Mouse (Mus musculus) small intestine, adult 2 months (tissue): ENCODE data around the gene Treml1. TPM values are rescaled to one million over a fixed set of nuclear protein-coding genes. Genes with fewer than 3 reads are reported as not detected.

Experiments used
- H3K27ac ChIP-seq: fragments of 200-500 bp; 2 replicates; pipeline ENCODE4 v1.5.1; 2012; ENCODE audit warnings: low read depth, low read length, control low read depth, inconsistent platforms; ENCODE audit not compliant: insufficient read depth
- H3K27me3 ChIP-seq: fragments of 200-500 bp; 2 replicates; pipeline ENCODE4 v1.6.1; 2012; ENCODE audit warnings: mild to moderate bottlenecking, moderate library complexity, low read length, inconsistent platforms; ENCODE audit not compliant: control insufficient read depth, insufficient read depth
- H3K36me3 ChIP-seq: fragments of 200-500 bp; 2 replicates; pipeline ENCODE4 v1.6.1; 2012; ENCODE audit warnings: mild to moderate bottlenecking, low read length, control low read depth, inconsistent platforms; ENCODE audit not compliant: control insufficient read depth, insufficient read depth
- H3K4me1 ChIP-seq: fragments of 200-500 bp; 2 replicates; pipeline ENCODE4 v1.6.1; 2012; ENCODE audit warnings: low read length, inconsistent platforms, mixed read lengths; ENCODE audit not compliant: control insufficient read depth, insufficient read depth, insufficient read length
- H3K4me3 ChIP-seq: fragments of 200-500 bp; 2 replicates; pipeline ENCODE4 v1.5.1; 2012; ENCODE audit warnings: low read depth, mild to moderate bottlenecking, control low read depth, inconsistent platforms, low read length, moderate library complexity
- CTCF ChIP-seq: fragments of 200-500 bp; IDR thresholded peaks from 2 replicates; pipeline ENCODE4 v1.5.1; 2012; ENCODE audit warnings: low read depth, mild to moderate bottlenecking, control low read depth, inconsistent platforms, low read length, moderate library complexity, mixed read lengths; ENCODE audit not compliant: insufficient replicate concordance, insufficient read length; ENCODE audit errors: extremely low read depth
- POLR2A ChIP-seq: fragments of 200-500 bp; IDR thresholded peaks from 2 replicates; pipeline ENCODE4 v1.6.1; 2012; ENCODE audit warnings: low read depth, mild to moderate bottlenecking, control low read depth, inconsistent platforms, low read length, moderate library complexity
- whole genome bisulfite sequencing: fragments of 180-500 bp; shearing (Covaris S2); methylation state at CpG from one replicate; pipeline ENCODE4 v1.1.7; 2018; 5-methylcytosine and 5-hydroxymethylcytosine counted together
- polyA plus RNA-seq: library from polyadenylated mRNA; depleted of rRNA; stranded (reverse); fragments of >200 nt; gene quantifications from 2 replicates; pipeline ENCODE4 v1.2.3, GENCODE M21; 2012

The Treml1 gene
- polyA plus RNA-seq, 1 experiment: not detected

GRCm38 (mm10) chr17:48392616-48393015 is 32.9 kb downstream of the Treml1 start:
- Histone ChIP-seq H3K27me3 (no peaks in the 10 kb centered on the region), H3K36me3 (peaks cover 69% of the 10 kb centered on the region), H3K4me3 (no peak overlapping the region), H3K27ac (peak overlapping the region; percentile 80; the same call in 1 of the 2 replicates), H3K4me1 (peaks cover 18% of the 10 kb centered on the region)
- WGBS: 89% methylated on average over 3 of the region's 3 CpGs
- TF ChIP-seq CTCF (no peak), POLR2A (no peak)

- H3K36me3 ChIP-seq: peaks cover 21% of the 10 kb centered on the region
- H3K4me3 ChIP-seq: no peak overlapping the region
- no peaks in the 10 kb centered on the region for H3K27me3 ChIP-seq
- no peak for TF ChIP-seq CTCF
- no peak for TF ChIP-seq POLR2A
- H3K27ac ChIP-seq: no peak overlapping the region
- WGBS: 74% methylated on average over 4 of the region's 4 CpGs
- H3K4me1 ChIP-seq: peaks cover 5% of the 10 kb centered on the region; the same call in 1 of the 2 replicates
Observed at GRCm38 (mm10) chr17:48401710-48402109, 42.0 kb downstream of the Treml1 start.

- Histone ChIP-seq H3K4me3 (no peak overlapping the region), H3K36me3 (peaks cover 21% of the 10 kb centered on the region), H3K27ac (no peak overlapping the region), H3K4me1 (peaks cover 9% of the 10 kb centered on the region; the same call in 1 of the 2 replicates), H3K27me3 (no peaks in the 10 kb centered on the region)
- TF ChIP-seq CTCF (no peak), POLR2A (no peak)
- 81% methylated on average over 3 of the region's 3 CpGs for WGBS
Observed at GRCm38 (mm10) chr17:48402751-48403150, 43.0 kb downstream of the Treml1 start.

DNA sequence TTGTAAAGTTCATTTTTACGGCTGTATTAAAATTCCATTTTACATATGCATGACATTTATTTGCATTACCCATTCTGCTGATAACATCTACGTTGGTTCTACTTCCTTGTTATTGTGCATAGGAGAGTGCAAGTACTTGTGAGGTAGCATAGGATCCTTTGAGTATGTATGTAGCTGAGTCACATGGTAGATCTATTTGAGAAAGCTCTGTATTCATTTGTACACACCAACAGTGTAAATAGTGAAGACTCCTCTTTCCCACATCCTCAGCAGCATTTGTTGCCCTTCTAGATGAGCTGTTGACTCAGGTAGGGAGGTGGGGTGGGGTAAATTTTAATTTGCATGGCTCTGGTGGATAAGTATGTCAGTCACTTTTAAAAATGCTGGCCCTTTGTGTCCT is 44.1 kb downstream of the Treml1 start:
- Histone ChIP-seq H3K27me3 (no peaks in the 10 kb centered on the region), H3K36me3 (peaks cover 12% of the 10 kb centered on the region), H3K27ac (no peak overlapping the region), H3K4me1 (peaks cover 9% of the 10 kb centered on the region; the same call in 1 of the 2 replicates), H3K4me3 (no peak overlapping the region)
- WGBS: 49% methylated on average over 2 of the region's 2 CpGs
- no peak for TF ChIP-seq CTCF
- TF ChIP-seq POLR2A: no peak

DNA sequence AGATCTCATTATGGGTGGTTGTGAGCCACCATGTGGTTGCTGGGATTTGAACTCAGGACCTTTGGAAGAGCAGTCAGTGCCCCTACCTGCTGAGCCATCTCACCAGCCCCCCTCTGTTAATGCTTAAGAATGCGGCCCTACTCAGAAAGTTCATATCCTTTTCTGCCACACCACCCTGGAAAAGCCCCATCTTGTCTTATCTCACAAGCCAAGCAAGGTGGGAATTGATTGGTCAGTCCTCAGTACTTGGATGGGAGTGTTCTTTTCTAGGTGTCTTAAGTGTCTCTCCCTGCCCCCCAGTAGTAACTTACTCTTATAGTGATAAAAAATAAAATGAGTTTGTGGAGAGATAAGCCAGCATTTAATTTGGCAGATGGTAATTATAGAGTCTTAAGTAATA is 45.0 kb downstream of the Treml1 start:
- H3K4me3 ChIP-seq: no peak overlapping the region
- 71% methylated on average over 1 of the region's 1 CpGs for WGBS
- H3K27ac ChIP-seq: no peak overlapping the region
- H3K4me1 ChIP-seq: peaks cover 9% of the 10 kb centered on the region; the same call in 1 of the 2 replicates
- no peak for TF ChIP-seq POLR2A
- TF ChIP-seq CTCF: no peak
- H3K36me3 ChIP-seq: peaks cover 6% of the 10 kb centered on the region
- no peaks in the 10 kb centered on the region for H3K27me3 ChIP-seq

DNA sequence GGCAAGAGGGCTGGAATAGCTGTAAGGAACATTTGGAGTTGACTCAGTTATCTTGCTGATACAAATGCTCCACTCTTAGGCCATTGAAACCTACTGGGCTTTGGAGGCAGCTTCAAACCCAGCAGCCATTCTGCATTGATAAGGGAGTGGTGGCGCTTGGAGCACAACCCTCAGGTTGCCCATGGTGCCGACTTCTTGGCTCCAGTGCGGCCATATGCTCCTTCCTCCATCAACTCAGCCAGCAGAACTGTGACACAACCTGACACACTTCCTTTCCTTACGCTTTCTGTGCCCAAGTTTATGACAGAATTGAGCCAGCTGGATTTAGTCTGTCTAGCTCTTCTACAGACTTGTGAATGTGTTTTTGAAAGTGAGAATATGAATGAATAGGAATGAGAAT is 47.4 kb downstream of the Treml1 start:
- Histone ChIP-seq H3K27ac (no peak overlapping the region), H3K36me3 (0 out of 2 replicates have a peak, but pooled peaks cover 2% of the 10 kb centered on the region), H3K27me3 (no peaks in the 10 kb centered on the region), H3K4me1 (peaks cover 7% of the 10 kb centered on the region; the same call in 1 of the 2 replicates), H3K4me3 (no peak overlapping the region)
- WGBS: 66% methylated on average over 4 of the region's 4 CpGs
- no peak for TF ChIP-seq POLR2A
- no peak for TF ChIP-seq CTCF

GRCm38 (mm10) chr17:48407910-48408525 is 48.3 kb downstream of the Treml1 start:
- Histone ChIP-seq H3K4me3 (peak overlapping the region; percentile 90; the same call in 1 of the 2 replicates), H3K27ac (peak overlapping the region; percentile 99), H3K36me3 (peaks cover 7% of the 10 kb centered on the region; the same call in 1 of the 2 replicates), H3K27me3 (no peaks in the 10 kb centered on the region), H3K4me1 (peaks cover 7% of the 10 kb centered on the region; the same call in 1 of the 2 replicates)
- WGBS: 2% methylated on average over 8 of the region's 8 CpGs
- no peak for TF ChIP-seq CTCF
- TF ChIP-seq POLR2A: no peak
